Mouse (Mus musculus): Measurements from ENCODE around the gene Epha2. TPM values are rescaled to one million over a fixed set of nuclear protein-coding genes. Genes with fewer than 3 reads are reported as not detected.

Epha2 gene
- polyA plus RNA-seq, 1 experiment = 16.7 TPM

DNA sequence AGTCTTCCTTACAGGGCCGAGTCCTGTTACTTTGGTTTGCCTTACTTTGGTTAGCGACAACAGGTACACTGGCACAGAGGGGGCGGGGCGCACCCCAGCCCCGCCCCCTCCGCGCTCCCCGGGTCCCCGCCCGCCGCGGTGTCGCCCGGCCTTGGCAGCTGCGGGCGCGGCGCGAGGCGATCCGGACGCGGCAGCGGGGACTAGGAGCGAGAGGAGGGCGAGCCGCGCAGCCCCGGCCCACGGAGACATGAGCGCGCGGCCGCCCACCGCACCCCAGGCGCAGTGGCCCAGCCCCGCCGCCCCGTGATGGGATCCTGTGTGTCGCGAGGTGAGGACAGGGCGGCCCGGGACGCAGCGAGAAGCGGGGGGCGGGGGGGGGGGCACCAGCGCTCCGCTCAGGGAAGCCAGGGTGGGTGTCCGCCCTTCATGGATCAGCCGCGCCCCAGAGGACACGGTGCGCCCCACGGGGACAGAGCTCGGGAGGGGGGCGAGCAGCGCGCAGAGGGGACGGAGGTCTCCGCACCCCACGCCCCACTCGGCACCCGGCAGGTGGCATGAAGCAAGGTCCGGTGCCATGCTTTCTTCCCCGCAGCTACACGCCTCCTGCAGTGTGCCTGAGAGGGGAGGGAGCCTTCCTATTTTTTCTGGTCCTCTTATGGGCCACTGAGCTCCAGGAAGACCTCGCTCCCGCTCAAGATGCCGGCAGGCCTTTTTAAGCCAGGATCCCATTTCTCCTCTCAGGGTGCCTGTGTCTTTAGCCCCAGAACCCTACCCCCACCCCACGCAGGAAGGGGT lies 67.2 kb downstream of the Epha2 start, which contains the start of gene Fam131c:
Gene Fam131c (plus strand): TSS at position 224 of the 795 bp plus-strand sequence.
- no peak within 1 kb of the TSS for H3K27ac ChIP-seq (ENCODE audit: insufficient read depth, low read length)
- H3K4me3 ChIP-seq (ENCODE audit: insufficient read depth, low read length) = 0 out of 2 replicates have a peak within 1 kb of the TSS, but pooled peaks have one; percentile 16
- H3K4me1 ChIP-seq (ENCODE audit: control insufficient read depth, insufficient read depth, low read length) = no peaks in the 10 kb centered on the region
- no peak for TF ChIP-seq POLR2A (IDR thresholded peaks at IDR 0.05; ENCODE audit: low read depth, low read length)
- no peak for TF ChIP-seq CTCF (IDR thresholded peaks at IDR 0.05; ENCODE audit: borderline replicate concordance, insufficient read depth, low read length)

DNA sequence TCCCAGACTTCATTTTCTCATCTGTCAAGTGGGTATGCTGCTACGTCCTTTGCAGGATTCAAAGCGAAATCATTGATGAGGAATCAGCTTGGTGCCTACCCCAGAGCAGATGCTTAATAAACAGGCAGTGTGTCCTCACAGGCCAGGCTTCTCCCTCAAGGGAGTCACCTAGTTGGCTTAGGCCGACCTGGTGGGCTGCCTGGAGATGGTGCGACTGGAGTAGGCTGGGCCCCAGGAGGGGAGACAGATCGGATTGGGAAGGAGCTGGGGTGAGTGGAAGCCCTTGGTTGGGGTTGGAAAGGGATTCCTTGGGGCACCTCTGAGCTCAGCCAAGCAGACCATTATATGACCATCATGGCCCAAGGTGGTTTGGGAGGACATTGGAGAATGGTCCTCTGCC lies 71.4 kb downstream of the Epha2 start:
- Histone ChIP-seq H3K27ac (ENCODE audit: insufficient read depth, low read length) (no peak overlapping the region), H3K4me1 (ENCODE audit: control insufficient read depth, insufficient read depth, low read length) (no peaks in the 10 kb centered on the region), H3K4me3 (ENCODE audit: insufficient read depth, low read length) (no peak overlapping the region)
- TF ChIP-seq POLR2A (IDR thresholded peaks at IDR 0.05; ENCODE audit: low read depth, low read length) = no peak
- TF ChIP-seq CTCF (IDR thresholded peaks at IDR 0.05; ENCODE audit: borderline replicate concordance, insufficient read depth, low read length) = no peak

Other genes with a start within 250 kb of the Epha2 start
- 10.3 and 12.5 TPM in 2 replicates for gene Crocc, start 240.7 kb upstream of the Epha2 start, polyA plus RNA-seq (2011; ENCODE audit: insufficient read length, low read depth, missing spikeins)
- gene Necap2, start 222.9 kb upstream of the Epha2 start, polyA plus RNA-seq (2011; ENCODE audit: insufficient read length, low read depth, missing spikeins) = 47.2 and 48.5 TPM in 2 replicates
- not detected in 2 replicates for gene Spata21, start 212.9 kb upstream of the Epha2 start, polyA plus RNA-seq (2011; ENCODE audit: insufficient read length, low read depth, missing spikeins)
- 117 and 126 TPM in 2 replicates for gene Szrd1, start 161.5 kb upstream of the Epha2 start, polyA plus RNA-seq (2011; ENCODE audit: insufficient read length, low read depth, missing spikeins)
- 17.9 and 22.1 TPM in 2 replicates for gene Fbxo42, start 153.3 kb upstream of the Epha2 start, polyA plus RNA-seq (2011; ENCODE audit: insufficient read length, low read depth, missing spikeins)
- 1.3 and 2.1 TPM in 2 replicates for gene Rsg1, start 87.3 kb upstream of the Epha2 start, polyA plus RNA-seq (2011; ENCODE audit: insufficient read length, low read depth, missing spikeins)
- gene Arhgef19, start 61.7 kb upstream of the Epha2 start, polyA plus RNA-seq (2011; ENCODE audit: insufficient read length, low read depth, missing spikeins) = 15.2 and 16.4 TPM in 2 replicates
- gene Fam131c, start 67.0 kb downstream of the Epha2 start, polyA plus RNA-seq (2011; ENCODE audit: insufficient read length, low read depth, missing spikeins) = not detected in 2 replicates
- gene Clcnka, start 97.5 kb downstream of the Epha2 start, polyA plus RNA-seq (2011; ENCODE audit: insufficient read length, low read depth, missing spikeins) = not detected in 2 replicates
- gene Clcnkb, start 114.8 kb downstream of the Epha2 start, polyA plus RNA-seq (2011; ENCODE audit: insufficient read length, low read depth, missing spikeins) = not detected in 2 replicates
- gene Hspb7, start 119.5 kb downstream of the Epha2 start, polyA plus RNA-seq (2011; ENCODE audit: insufficient read length, low read depth, missing spikeins) = 1.2 and 1.9 TPM in 2 replicates
- not detected in 2 replicates for gene Srarp, start 134.9 kb downstream of the Epha2 start, polyA plus RNA-seq (2011; ENCODE audit: insufficient read length, low read depth, missing spikeins)
- gene Zbtb17, start 143.4 kb downstream of the Epha2 start, polyA plus RNA-seq (2011; ENCODE audit: insufficient read length, low read depth, missing spikeins) = 14.4 and 15.1 TPM in 2 replicates
- 20.7 and 21.2 TPM in 2 replicates for gene Spen, start 237.4 kb downstream of the Epha2 start, polyA plus RNA-seq (2011; ENCODE audit: insufficient read length, low read depth, missing spikeins)

Data from embryonic fibroblast, embryonic 13.5 days (primary cell).